Mouse (Mus musculus) myocyte (in vitro differentiated cells): Measurements from ENCODE around the gene Serpina3j.
"Not testable (repeated sequence)": the region's sequence is repeated elsewhere in the genome, so short reads cannot be mapped to it uniquely, and the experiment has no call there.

Experiments
- CEBPB ChIP-seq: IDR thresholded peaks from 2 replicates; pipeline ENCODE4 v1.6.1; 2011; ENCODE audit warnings: mild to moderate bottlenecking, moderate library complexity; ENCODE audit not compliant: poor library complexity, insufficient read depth, severe bottlenecking
- MYOD1 ChIP-seq, 3 experiments: IDR thresholded peaks; one replicate each; pipeline ENCODE4 v1.6.1; 2011; ENCODE audit warnings: control low read depth in 2 of 3, low read depth in 2 of 3, mild to moderate bottlenecking in 2 of 3, moderate library complexity in 1 of 3; ENCODE audit not compliant: insufficient read length in 2 of 3, control insufficient read depth in 1 of 3
- MYOG ChIP-seq, 3 experiments: IDR thresholded peaks; one replicate each; pipeline ENCODE4 v1.6.1; 2011; ENCODE audit warnings: control low read depth in 2 of 3, low read depth in 2 of 3, mild to moderate bottlenecking in 2 of 3; ENCODE audit not compliant: insufficient read length in 2 of 3, control insufficient read depth in 1 of 3, insufficient read depth in 1 of 3
- POLR2A ChIP-seq: IDR thresholded peaks from one replicate; pipeline ENCODE4 v1.6.1; 2011; ENCODE audit warnings: low read depth, mild to moderate bottlenecking, control low read depth, moderate library complexity; ENCODE audit not compliant: insufficient read length
- POLR2AphosphoS2 ChIP-seq: IDR thresholded peaks from one replicate; pipeline ENCODE4 v1.6.1; 2011; ENCODE audit warnings: low read depth, control low read depth; ENCODE audit not compliant: insufficient read length
- TCF12 ChIP-seq: IDR thresholded peaks from one replicate; pipeline ENCODE4 v1.6.1; 2011; ENCODE audit warnings: mild to moderate bottlenecking, control low read depth; ENCODE audit not compliant: poor library complexity, insufficient read depth, severe bottlenecking
- USF1 ChIP-seq: IDR thresholded peaks from one replicate; pipeline ENCODE4 v1.6.1; 2011; ENCODE audit warnings: low read depth, mild to moderate bottlenecking, control low read depth, moderate library complexity

DNA sequence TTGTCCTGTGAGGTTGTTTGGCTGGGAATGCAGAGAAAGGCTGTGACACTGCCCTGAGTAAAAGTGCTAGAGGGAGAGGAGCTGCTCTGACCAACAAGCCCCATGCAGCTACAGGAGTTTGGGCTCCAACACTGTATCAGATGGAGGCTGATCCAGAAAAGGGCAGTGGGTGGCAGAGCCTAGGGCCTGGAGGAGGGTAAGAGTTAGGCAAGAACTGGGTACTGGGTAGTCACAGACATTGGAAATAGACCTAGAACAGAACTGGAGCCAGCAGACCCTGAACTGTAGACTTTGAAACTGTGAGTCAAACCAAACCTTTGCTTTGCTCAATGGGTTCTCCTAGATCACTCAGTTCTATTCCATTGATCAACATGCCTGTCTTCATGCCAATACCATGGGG lies 22.5 kb downstream of the Serpina3j start:
- not testable (repeated sequence) for TF ChIP-seq CEBPB; USF1; POLR2A; MYOG (IDR thresholded peaks at IDR 0.05; ENCODE audit: control insufficient read depth in 1 of 3, insufficient read depth in 1 of 3, insufficient read length in 2 of 3, low read depth in 2 of 3); TCF12; MYOD1 (IDR thresholded peaks at IDR 0.05; ENCODE audit: control insufficient read depth in 1 of 3, insufficient read length in 2 of 3, low read depth in 2 of 3); POLR2AphosphoS2
